Mouse (Mus musculus): ENCODE measurements around the gene Plk5.

GRCm38 (mm10) chr10:80368392-80368791 is 12.1 kb downstream of the Plk5 start:
- TF ChIP-seq CTCF (IDR thresholded peaks at IDR 0.05; ENCODE audit: borderline replicate concordance, insufficient read depth, low read depth, low read length) (no peak), POLR2A (IDR thresholded peaks at IDR 0.05; ENCODE audit: borderline replicate concordance, insufficient read depth, low read length) (no peak)

Data from cerebellum, adult 2 months (tissue).